Comparison of ENCODE assay signal across 17 mouse cellular contexts in genomic region chr6:100255411-100255810, GRCm38 (mm10). TPM values are rescaled to one million over a fixed set of nuclear protein-coding genes. Genes with fewer than 3 reads are reported as not detected.
A peak's percentile ranks its signal among the peaks of the same experiment; 100 is the strongest.
DNase-seq lines count a peak whose midpoint lies in the region; ATAC-seq and TF ChIP-seq lines count a peak whose summit lies in the region.
"Had no signal": no experiment of that assay in that cellular context is flagged by ENCODE, and none has a peak within 500 bp of the region (broad histone marks: within the 10 kb centered on the region; RNA-seq: fewer than 3 reads in every experiment).

No protein-coding gene starts in this region.

- no peaks in the 10 kb centered on the region for H3K4me1 ChIP-seq in kidney, embryonic 14.5 days (ENCODE audit: control insufficient read depth, insufficient read depth, low read length)
- H3K4me1 ChIP-seq in thymus, adult 2 months (replicated peaks; ENCODE audit: control insufficient read depth, insufficient read depth, low read length): peaks cover 13% of the 10 kb centered on the region
- peaks cover 15% of the 10 kb centered on the region for H3K4me1 ChIP-seq in hindbrain, embryonic 13.5 days (replicated peaks)

- H3K4me2 ChIP-seq in kidney, embryonic 14.5 days (replicated peaks; ENCODE audit: low read depth, low read length): no peak overlapping the region
- H3K4me2 ChIP-seq in hindbrain, embryonic 13.5 days: no peak overlapping the region
- H3K4me2 ChIP-seq: limb, embryonic 13.5 days; neural tube, embryonic 15.5 days had no signal

- H3K9ac ChIP-seq in kidney, embryonic 14.5 days (ENCODE audit: low read depth, low read length): no peak overlapping the region
- no peak overlapping the region for H3K9ac ChIP-seq in hindbrain, embryonic 13.5 days
- H3K9ac ChIP-seq: limb, embryonic 13.5 days; neural tube, embryonic 15.5 days had no signal

- H3K9me3 ChIP-seq in kidney, embryonic 14.5 days (ENCODE audit: control insufficient read depth, low read length): no peaks in the 10 kb centered on the region
- H3K9me3 ChIP-seq in hindbrain, embryonic 13.5 days: no peaks in the 10 kb centered on the region
- H3K9me3 ChIP-seq: G1E; heart, embryonic 10.5 days; limb, embryonic 13.5 days; megakaryocyte, embryonic 14.5 days; neural tube, embryonic 15.5 days had no signal

- H3K27me3 ChIP-seq in kidney, embryonic 14.5 days (ENCODE audit: control insufficient read depth, insufficient read depth, low read length): no peaks in the 10 kb centered on the region
- no peaks in the 10 kb centered on the region for H3K27me3 ChIP-seq in thymus, adult 2 months (ENCODE audit: control insufficient read depth, insufficient read depth, low read length)
- no peaks in the 10 kb centered on the region for H3K27me3 ChIP-seq in hindbrain, embryonic 13.5 days
- H3K27me3 ChIP-seq: limb, embryonic 13.5 days; megakaryocyte, embryonic 14.5 days; neural tube, embryonic 15.5 days had no signal

- no peak for ATAC-seq in kidney, embryonic 14.5 days (ENCODE audit: low FRiP score, low TSS enrichment)
- no peak for ATAC-seq in hindbrain, embryonic 13.5 days (ENCODE audit: low FRiP score)
- ATAC-seq: inflammation-experienced regulatory T-cells, adult 6 months had no signal

- H3K27ac ChIP-seq in kidney, embryonic 14.5 days (ENCODE audit: low read depth, low read length): no peak overlapping the region
- no peak overlapping the region for H3K27ac ChIP-seq in thymus, adult 2 months (ENCODE audit: control insufficient read depth, insufficient read depth, low read length)
- no peak overlapping the region for H3K27ac ChIP-seq in hindbrain, embryonic 13.5 days
- H3K27ac ChIP-seq: heart, embryonic 10.5 days; limb, embryonic 13.5 days; neural tube, embryonic 15.5 days had no signal

- no peaks in the 10 kb centered on the region for H3K36me3 ChIP-seq in kidney, embryonic 14.5 days (ENCODE audit: control insufficient read depth, insufficient read depth, low read length)
- no peaks in the 10 kb centered on the region for H3K36me3 ChIP-seq in thymus, adult 2 months (ENCODE audit: control insufficient read depth, insufficient read depth, low read length)
- no peaks in the 10 kb centered on the region for H3K36me3 ChIP-seq in hindbrain, embryonic 13.5 days
- H3K36me3 ChIP-seq: heart, embryonic 10.5 days; limb, embryonic 13.5 days; neural tube, embryonic 15.5 days had no signal

- WGBS in kidney, embryonic 14.5 days: 78% methylated on average over 1 of the region's 1 CpGs
- 3% methylated on average over 1 of the region's 1 CpGs for WGBS in thymus, adult 2 months
- 64% methylated on average over 1 of the region's 1 CpGs for WGBS in hindbrain, embryonic 13.5 days

- no peak for TF ChIP-seq POLR2A in thymus, adult 2 months (IDR thresholded peaks at IDR 0.05; ENCODE audit: control insufficient read depth, extremely low read depth, insufficient read depth, low read length, poor library complexity)

- DNase-seq in cerebellum, postnatal 10 days: peak; percentile 54 to 63
- DNase-seq in cerebellum, adult 11-12 months: no peak
- DNase-seq in kidney, postnatal 14 days: peak; percentile 10
- peak; percentile 35 for DNase-seq in CD4-positive helper T cell, adult 2 months (ENCODE audit: low read depth, low spot score)
- peak; percentile 44 for DNase-seq in thymus, adult 2 months
- DNase-seq in frontal cortex, postnatal 10 days (ENCODE audit: low spot score in 2 of 2): no peak
- DNase-seq: adrenal gland, postnatal 14 days; gastrocnemius, postnatal 25 days; right cerebral cortex, adult 18-20 months had no signal

- no peak overlapping the region for H3K4me3 ChIP-seq in kidney, embryonic 14.5 days (ENCODE audit: low read length)
- H3K4me3 ChIP-seq in thymus, adult 2 months (ENCODE audit: control insufficient read depth, insufficient read depth, low read length): no peak overlapping the region
- H3K4me3 ChIP-seq in hindbrain, embryonic 13.5 days: no peak overlapping the region
- H3K4me3 ChIP-seq: heart, embryonic 10.5 days; limb, embryonic 13.5 days; megakaryocyte, embryonic 14.5 days; neural tube, embryonic 15.5 days had no signal

- no peak for TF ChIP-seq CTCF in thymus, adult 2 months (IDR thresholded peaks at IDR 0.05; ENCODE audit: borderline replicate concordance, control insufficient read depth, extremely low read depth, insufficient read depth, low read length, poor library complexity)

RNA-seq across cellular contexts. Expression of gene Rybp, which starts 31.9 kb away (rescaled TPM):
- 12.8 and 15.8 TPM in 2 replicates for polyA plus RNA-seq in kidney, embryonic 14.5 days (2014; fragmentation: Nextera tagmentation; extraction: Ambion mirVana)
- 28.6 and 31.9 TPM in 2 replicates for polyA plus RNA-seq in thymus, adult 2 months (2012; rRNA removed)
- 18.2 and 19.0 TPM in 2 replicates for polyA plus RNA-seq in hindbrain, embryonic 13.5 days (2015; fragmentation: Nextera tagmentation; extraction: Ambion mirVana)

Comparison
In these comparisons a context has a peak if more than half of its experiments do, and no peak if none do; other contexts are left out.
1. DNase-seq: peak in cerebellum, postnatal 10 days (2 of 2), kidney, postnatal 14 days (single experiment), CD4-positive helper T cell, adult 2 months (single experiment) and thymus, adult 2 months (single experiment); none in cerebellum, adult 11-12 months (single experiment) and frontal cortex, postnatal 10 days (0 of 2).